Mouse (Mus musculus) cortical plate, adult 2 months (tissue): ENCODE results near the gene Ccl20.

Source experiments
- CTCF ChIP-seq: fragments of 200-500 bp; IDR thresholded peaks from 2 replicates; pipeline ENCODE4 v1.5.1; 2011; ENCODE audit warnings: mild to moderate bottlenecking, control low read depth, low read length; ENCODE audit not compliant: insufficient read depth; ENCODE audit errors: extremely low read depth
- POLR2A ChIP-seq: fragments of 200-500 bp; IDR thresholded peaks from 2 replicates; pipeline ENCODE4 v1.6.1; 2011; ENCODE audit warnings: mild to moderate bottlenecking, low read length, control low read depth; ENCODE audit not compliant: insufficient read depth; ENCODE audit errors: extremely low read depth

DNA sequence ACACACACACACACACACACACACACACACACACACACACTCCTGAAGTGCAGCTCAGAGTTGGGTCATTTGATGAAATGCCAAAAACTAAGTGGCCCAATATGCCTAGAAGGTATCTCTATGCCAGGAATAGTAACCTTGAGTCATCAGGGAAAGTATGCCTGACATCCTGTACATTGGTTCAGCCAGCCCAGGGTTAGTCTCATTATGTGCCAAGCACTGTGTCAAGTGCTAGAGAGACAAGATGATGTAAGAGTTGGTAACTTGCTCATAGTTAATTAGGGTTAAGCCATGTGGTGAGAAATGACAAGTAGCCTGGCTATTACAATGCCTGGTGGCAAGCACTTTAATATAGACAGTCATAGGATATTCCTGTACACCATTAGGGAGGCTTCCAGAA, 3.3 kb downstream of the Ccl20 start:
- TF ChIP-seq POLR2A, result no peak
- TF ChIP-seq CTCF, result no peak
